Mouse (Mus musculus): Measurements from ENCODE around the gene Dlgap4. TPM values are rescaled to one million over a fixed set of nuclear protein-coding genes. Genes with fewer than 3 reads are reported as not detected.

The Dlgap4 gene
- polyA plus RNA-seq (2015; fragmentation: Nextera tagmentation; extraction: Ambion mirVana): 25.7 and 28.6 TPM in 2 replicates

GRCm38 (mm10) chr2:156613541-156614257, at the start of gene Dlgap4:
TSS of gene Dlgap4 (plus strand) at chr2:156613705.

GRCm38 (mm10) chr2:156774738-156775454, 161.4 kb downstream of the Dlgap4 start, which contains the start of gene Myl9:
TSS of gene Myl9 (plus strand) at chr2:156775420.

Other genes starting within 250 kb of the Dlgap4 start
- 0.37 and 0.62 TPM in 2 replicates for gene Epb41l1, start 192.8 kb upstream of the Dlgap4 start, polyA plus RNA-seq (2015; fragmentation: Nextera tagmentation; extraction: Ambion mirVana)
- gene Aar2, start 66.1 kb upstream of the Dlgap4 start, polyA plus RNA-seq (2015; fragmentation: Nextera tagmentation; extraction: Ambion mirVana): 12.7 and 14.2 TPM in 2 replicates
- 146 and 168 TPM in 2 replicates for gene Myl9, start 161.7 kb downstream of the Dlgap4 start, polyA plus RNA-seq (2015; fragmentation: Nextera tagmentation; extraction: Ambion mirVana)
- 8.3 and 9.5 TPM in 2 replicates for gene Tgif2, start 226.3 kb downstream of the Dlgap4 start, polyA plus RNA-seq (2015; fragmentation: Nextera tagmentation; extraction: Ambion mirVana)
- gene 4930518I15Rik, start 244.2 kb downstream of the Dlgap4 start, polyA plus RNA-seq (2015; fragmentation: Nextera tagmentation; extraction: Ambion mirVana): 6.1 and 7.0 TPM in 2 replicates
- gene Rab5if, start 249.4 kb downstream of the Dlgap4 start, polyA plus RNA-seq (2015; fragmentation: Nextera tagmentation; extraction: Ambion mirVana): 189 and 193 TPM in 2 replicates

All from spleen, postnatal 0 days (tissue).